Mouse (Mus musculus) lung, postnatal 0 days (tissue): ENCODE data around the gene Calm2.

ENCODE experiments used
- CTCF ChIP-seq: IDR thresholded peaks from 2 replicates; pipeline ENCODE4 v1.5.1; 2016; ENCODE audit warnings: antibody characterized with exemption, mild to moderate bottlenecking
- EP300 ChIP-seq: IDR thresholded peaks from 2 replicates; pipeline ENCODE4 v1.6.1; 2016; ENCODE audit warnings: antibody characterized with exemption, mild to moderate bottlenecking, control low read depth

DNA sequence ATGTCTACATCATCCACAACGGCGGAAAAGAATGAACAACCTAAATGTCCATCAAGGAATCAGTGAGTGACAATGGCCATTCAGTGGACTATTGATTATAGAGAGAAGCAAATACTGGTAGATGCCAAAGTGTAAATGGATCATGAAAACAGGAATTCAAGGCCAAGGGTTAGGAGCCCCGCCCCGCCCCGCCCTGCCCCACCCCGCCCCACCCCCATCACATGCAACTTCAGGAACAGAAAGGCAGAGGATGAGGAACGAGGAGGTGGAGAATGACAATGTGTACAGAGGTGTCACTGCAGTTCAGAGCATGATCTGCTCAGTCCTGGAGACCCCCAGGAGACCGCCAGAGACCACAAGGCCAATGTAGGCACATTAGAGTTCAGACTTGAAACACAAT lies 23.5 kb upstream of the Calm2 start:
- TF ChIP-seq CTCF, result no peak
- no peak for TF ChIP-seq EP300
